Mouse (Mus musculus) heart, postnatal 0 days (tissue): ENCODE data around the gene Wars2.

Source experiments
- CTCF ChIP-seq: IDR thresholded peaks from 2 replicates; pipeline ENCODE4 v1.5.1; 2016; ENCODE audit warnings: antibody characterized with exemption, control low read depth, low read depth
- EP300 ChIP-seq: IDR thresholded peaks from 2 replicates; pipeline ENCODE4 v1.6.1; 2016; ENCODE audit warnings: antibody characterized with exemption, low read depth

DNA sequence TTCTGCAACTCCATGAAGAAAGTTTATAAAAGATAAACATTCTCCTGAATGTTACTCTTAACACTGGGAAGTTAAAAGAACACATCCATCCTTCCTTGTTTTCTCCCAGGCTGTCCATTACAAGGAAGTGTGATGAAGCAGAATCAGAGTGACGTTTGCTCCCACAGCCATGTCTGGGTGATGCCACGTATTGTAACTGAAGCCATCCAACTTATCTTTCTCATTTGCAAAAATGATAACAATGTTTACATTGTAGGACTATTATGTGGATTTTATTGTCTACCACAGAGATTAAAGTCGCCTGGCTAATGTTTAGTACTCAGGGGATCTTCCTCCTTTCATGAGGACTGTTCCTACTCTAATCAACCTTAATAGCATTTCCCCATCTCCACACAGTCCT, 8.2 kb downstream of the Wars2 start:
- no peak for TF ChIP-seq EP300
- TF ChIP-seq CTCF, result no peak
